31 mouse cellular contexts compared by ENCODE assay signal in genomic region chr15:85369765-85370164, GRCm38 (mm10).
"Had no signal": no experiment of that assay in that cellular context is flagged by ENCODE, and none has a peak within 500 bp of the region (broad histone marks: within the 10 kb centered on the region; RNA-seq: fewer than 3 reads in every experiment).

No protein-coding gene starts in this region.

- ATAC-seq: liver, embryonic 12.5 days; liver, postnatal 0 days; lung, postnatal 0 days; midbrain, embryonic 13.5 days; midbrain, embryonic 15.5 days; midbrain, embryonic 16.5 days had no signal

- H3K9ac ChIP-seq: limb, embryonic 12.5 days; limb, embryonic 13.5 days; limb, embryonic 15.5 days; liver, embryonic 12.5 days; liver, embryonic 13.5 days; liver, embryonic 14.5 days; liver, embryonic 15.5 days; liver, postnatal 0 days; lung, embryonic 15.5 days; midbrain, embryonic 12.5 days; midbrain, embryonic 13.5 days; midbrain, embryonic 15.5 days; neural tube, embryonic 12.5 days; neural tube, embryonic 13.5 days had no signal

- H3K4me1 ChIP-seq: limb, embryonic 10.5 days; limb, embryonic 12.5 days; limb, embryonic 13.5 days; limb, embryonic 15.5 days; liver, embryonic 12.5 days; liver, embryonic 13.5 days; liver, embryonic 15.5 days; midbrain, embryonic 10.5 days; midbrain, embryonic 12.5 days; midbrain, embryonic 13.5 days; midbrain, embryonic 15.5 days; neural tube, embryonic 12.5 days; neural tube, embryonic 13.5 days had no signal

- H3K4me3 ChIP-seq: limb, embryonic 10.5 days; limb, embryonic 12.5 days; limb, embryonic 13.5 days; limb, embryonic 15.5 days; liver, embryonic 12.5 days; liver, embryonic 13.5 days; liver, embryonic 15.5 days; lung, embryonic 15.5 days; megakaryocyte, embryonic 14.5 days; midbrain, embryonic 10.5 days; midbrain, embryonic 12.5 days; midbrain, embryonic 13.5 days; midbrain, embryonic 15.5 days; myocyte; neural tube, embryonic 12.5 days; neural tube, embryonic 13.5 days had no signal

- H3K4me2 ChIP-seq: limb, embryonic 12.5 days; limb, embryonic 13.5 days; limb, embryonic 15.5 days; liver, embryonic 11.5 days; liver, embryonic 12.5 days; liver, embryonic 13.5 days; liver, embryonic 15.5 days; lung, embryonic 15.5 days; midbrain, embryonic 11.5 days; midbrain, embryonic 12.5 days; midbrain, embryonic 13.5 days; midbrain, embryonic 15.5 days; neural tube, embryonic 12.5 days; neural tube, embryonic 13.5 days had no signal

- H3K9me3 ChIP-seq: limb, embryonic 10.5 days; limb, embryonic 12.5 days; limb, embryonic 13.5 days; limb, embryonic 15.5 days; liver, embryonic 12.5 days; liver, embryonic 13.5 days; liver, embryonic 15.5 days; lung, embryonic 15.5 days; megakaryocyte, embryonic 14.5 days; midbrain, embryonic 10.5 days; midbrain, embryonic 12.5 days; midbrain, embryonic 13.5 days; midbrain, embryonic 15.5 days; neural tube, embryonic 12.5 days; neural tube, embryonic 13.5 days had no signal

- DNase-seq: left cerebral cortex, postnatal 4 days; liver; liver, embryonic 13.5 days; liver, postnatal 0 days; lung, adult 18-20 months; lung, adult 2 months; lung, postnatal 10 days; lung, postnatal 14 days; lung, postnatal 36 days; midbrain, embryonic 14.5 days had no signal

- H3K27me3 ChIP-seq: limb, embryonic 12.5 days; limb, embryonic 13.5 days; limb, embryonic 15.5 days; liver, embryonic 12.5 days; liver, embryonic 13.5 days; liver, embryonic 15.5 days; lung, embryonic 15.5 days; megakaryocyte, embryonic 14.5 days; midbrain, embryonic 12.5 days; midbrain, embryonic 13.5 days; midbrain, embryonic 15.5 days; neural tube, embryonic 12.5 days; neural tube, embryonic 13.5 days had no signal

- H3K27ac ChIP-seq: limb, embryonic 10.5 days; limb, embryonic 12.5 days; limb, embryonic 13.5 days; limb, embryonic 15.5 days; liver, embryonic 12.5 days; liver, embryonic 13.5 days; liver, embryonic 14.5 days; liver, embryonic 15.5 days; macrophage; midbrain, embryonic 10.5 days; midbrain, embryonic 12.5 days; midbrain, embryonic 13.5 days; midbrain, embryonic 15.5 days; neural tube, embryonic 12.5 days; neural tube, embryonic 13.5 days had no signal
